Mouse (Mus musculus) embryo, embryonic 10 days (tissue): ENCODE measurements around the gene Pibf1.

Source experiments
- DNase-seq: peaks from one replicate; pipeline ENCODE4 v3.0.0-alpha.2; 2015; ENCODE audit warnings: low spot score

The Pibf1 gene

DNA sequence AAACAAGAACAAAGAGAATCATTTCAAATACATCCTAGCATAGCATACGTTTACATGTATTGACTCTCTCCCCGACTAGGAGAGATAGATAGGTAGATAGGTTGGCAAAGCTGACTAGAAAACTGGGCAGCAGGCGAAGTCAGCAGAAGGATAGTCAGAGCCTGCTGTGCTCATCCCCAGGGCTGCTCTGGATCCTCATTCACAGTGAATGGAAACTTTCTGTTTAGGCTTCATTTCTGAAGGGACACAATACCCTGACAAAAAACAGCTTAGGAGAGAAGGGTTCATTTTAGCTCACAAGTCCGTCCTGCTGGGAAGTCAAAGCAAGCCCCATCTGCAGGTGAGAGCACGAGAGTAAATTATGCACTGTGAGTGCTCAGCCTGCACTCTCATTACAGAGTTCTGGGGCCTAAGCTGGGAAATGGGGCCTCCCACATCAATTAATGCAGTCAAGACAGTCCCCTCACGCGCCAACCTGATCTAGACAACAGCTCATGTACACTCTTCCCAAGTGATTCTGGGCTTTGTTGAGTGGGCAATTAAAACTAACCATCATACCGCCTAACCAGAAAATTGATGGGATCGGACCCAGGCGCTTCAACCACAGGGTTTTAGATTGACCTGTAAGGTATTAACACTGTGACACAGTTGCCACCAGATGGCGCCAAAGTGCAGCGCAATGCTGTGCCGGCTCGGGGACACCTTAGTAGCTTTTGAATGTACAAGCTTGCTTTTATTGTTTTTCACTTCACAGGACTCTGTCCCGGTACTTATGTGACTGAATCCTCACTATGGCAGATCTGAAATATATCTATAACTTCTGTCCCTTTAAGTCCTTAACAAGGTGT lies 42.8 kb downstream of the Pibf1 start:
- peak; percentile 96 for DNase-seq

DNA sequence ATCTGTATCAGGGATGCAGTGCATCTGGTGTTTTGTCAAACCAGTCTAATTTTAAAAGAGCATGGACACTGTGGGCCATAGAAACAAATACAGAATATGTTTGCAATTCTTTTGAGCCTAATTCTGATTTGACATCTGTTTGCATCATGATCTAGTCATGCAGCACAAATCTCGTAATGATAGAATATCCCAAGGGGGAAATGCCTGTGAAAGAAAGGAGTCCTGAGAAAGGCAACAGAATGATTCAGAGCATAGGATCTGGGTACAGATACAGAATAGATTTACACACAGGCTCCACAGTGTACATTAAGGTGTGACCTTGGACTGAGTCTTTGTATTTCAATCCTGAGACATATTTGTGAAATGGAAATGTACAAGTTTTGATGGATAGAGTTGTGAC lies 47.6 kb downstream of the Pibf1 start:
- no peak for DNase-seq

DNA sequence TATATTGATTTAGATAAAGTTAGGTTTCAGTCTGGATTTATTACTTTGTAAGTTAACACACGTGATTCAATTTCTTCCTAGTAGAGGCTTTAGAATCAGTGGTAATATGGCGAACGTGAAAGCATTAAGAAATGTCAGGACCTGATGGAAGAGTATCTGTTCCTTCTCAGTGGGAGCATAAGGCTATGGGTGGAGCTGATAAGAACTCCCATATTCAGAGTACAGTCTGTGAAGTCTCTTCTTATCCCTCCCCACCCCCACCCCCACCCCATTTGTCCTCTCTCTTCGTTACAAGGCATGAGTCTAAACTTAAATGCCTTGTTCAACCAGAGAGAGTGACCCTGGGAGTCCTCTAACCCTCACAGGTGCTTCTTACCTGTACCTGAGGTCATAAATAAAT lies 53.5 kb downstream of the Pibf1 start:
- no peak for DNase-seq

DNA sequence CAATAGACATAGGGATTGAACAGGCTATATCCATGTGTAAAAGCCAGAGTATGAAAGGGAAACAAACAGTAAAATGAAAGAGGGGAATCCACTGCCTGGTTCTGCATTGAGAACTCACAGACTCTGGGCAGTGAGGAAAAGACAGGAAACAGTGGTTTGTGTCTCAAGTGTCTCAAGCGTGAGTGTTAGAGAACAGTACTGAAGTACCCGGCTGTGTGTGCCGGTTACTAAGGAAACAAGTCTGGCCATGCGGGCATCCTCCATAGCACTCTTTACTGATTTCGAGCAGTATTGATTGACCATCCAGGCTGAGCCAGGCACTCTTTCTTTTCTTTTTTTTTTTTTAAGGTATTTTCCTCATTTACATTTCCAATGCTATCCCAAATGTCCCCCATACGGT lies 60.7 kb downstream of the Pibf1 start:
- DNase-seq, result no peak

DNA sequence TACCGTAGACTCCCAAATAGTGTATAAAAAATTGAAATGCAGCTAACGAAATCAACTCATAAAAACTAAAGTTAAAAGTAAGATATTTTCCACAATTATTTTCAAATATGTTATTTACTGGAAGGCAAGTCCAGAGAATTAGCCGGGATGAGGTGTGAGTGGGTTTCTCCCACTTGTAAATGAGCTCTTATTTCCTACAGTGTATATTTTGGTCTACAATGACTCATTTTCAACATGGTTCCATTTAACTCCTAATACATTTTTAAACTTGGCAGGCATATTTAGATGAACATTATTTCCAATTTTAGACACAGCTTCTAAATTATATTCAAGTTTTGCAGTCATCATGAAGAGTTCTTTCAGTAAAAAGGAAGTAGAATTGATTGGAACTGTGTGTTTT lies 63.8 kb downstream of the Pibf1 start:
- no peak for DNase-seq

DNA sequence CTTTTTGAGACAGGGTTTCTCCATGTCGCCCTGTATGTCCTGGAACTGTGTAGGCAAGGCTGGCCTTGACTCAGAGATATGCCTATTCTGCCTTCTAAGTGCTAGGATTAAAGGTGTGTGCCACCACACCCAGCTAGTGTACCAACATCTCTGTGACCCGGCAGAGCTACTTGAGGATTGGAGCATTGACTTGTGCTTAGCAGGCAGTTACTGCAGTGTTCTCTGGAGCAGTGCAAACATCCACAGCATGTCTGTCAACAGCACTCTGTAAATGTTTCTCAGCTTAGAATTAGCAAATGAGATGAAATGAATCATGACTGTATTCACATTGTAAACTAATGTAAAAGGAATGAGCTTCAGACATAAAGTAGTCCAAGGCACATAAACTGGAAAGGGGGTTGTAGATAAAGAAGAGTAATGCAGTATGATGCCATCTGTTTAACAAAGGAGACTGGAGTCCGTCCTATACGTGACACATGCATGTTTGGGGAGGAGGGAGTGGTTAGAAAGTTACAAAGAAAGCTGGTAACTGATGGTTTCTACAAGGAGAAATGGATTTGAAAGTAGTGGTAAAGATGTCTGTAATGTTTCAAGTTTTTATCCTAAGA lies 75.0 kb downstream of the Pibf1 start:
- no peak for DNase-seq

DNA sequence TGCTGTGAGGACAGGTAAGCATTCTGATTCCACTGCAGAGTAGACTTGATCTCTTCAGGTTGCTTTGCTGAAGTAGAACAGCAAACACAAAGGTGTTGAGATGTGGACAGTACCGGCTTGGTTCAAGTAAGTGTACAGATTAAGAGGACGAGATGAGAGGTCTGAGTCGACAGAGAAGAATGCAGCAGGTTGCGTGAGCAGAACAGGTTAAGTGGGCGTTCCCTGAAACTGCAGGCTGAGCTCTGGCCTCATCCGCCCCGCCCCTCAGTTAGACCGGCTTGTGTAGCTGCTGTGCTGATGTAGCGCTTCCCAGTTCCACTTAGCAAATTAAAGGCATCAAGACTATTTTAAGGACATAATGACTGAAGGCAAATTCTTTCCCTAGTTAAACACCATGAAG lies 77.3 kb downstream of the Pibf1 start:
- peak; percentile 10 for DNase-seq

DNA sequence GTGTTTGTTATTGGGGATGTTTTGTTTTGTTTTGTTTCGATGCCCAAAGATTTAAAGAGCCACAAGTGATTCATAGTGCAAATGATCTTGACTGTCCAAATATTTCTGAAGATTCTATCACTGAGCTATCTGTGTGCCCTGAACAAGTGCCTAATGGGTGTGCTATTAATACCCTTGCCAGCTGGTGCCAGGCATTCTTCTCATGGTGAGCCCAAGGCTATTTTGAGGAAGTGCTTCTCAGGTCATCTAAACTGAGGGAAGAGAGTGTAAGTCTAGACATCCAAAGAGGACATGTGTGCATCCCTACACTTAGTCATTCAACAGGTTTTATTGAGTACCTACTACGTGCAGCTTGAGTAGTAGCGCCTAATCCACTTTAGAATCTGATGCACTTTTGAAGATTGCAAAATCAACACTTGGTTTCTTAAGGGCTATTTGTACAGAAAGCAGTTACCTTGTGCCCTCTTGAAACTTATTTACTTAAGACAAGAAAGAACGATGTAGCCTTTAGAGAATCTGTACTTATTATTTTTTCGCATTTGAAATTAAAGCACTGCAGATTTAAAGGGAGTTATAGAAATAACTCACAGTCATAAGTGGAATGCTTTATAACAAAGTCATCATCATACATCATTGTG lies 91.0 kb downstream of the Pibf1 start:
- no peak for DNase-seq

DNA sequence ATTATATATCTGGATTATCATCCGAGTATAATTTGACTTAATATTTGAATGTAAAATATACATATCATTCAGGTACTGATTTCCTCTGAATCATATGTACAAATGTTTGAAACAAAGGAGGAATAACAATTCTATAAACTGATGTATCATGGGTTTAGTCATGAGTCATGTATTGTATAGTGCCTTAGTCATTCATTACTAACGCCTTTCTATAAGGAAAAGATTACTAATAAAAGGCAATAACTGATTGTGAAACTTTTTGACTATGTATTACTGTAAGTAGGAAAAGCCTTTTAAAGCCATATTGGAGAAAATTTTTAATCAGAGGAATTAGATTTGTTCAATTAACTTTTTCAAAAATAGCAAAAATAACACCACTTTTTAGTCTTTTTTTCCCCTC lies 106.6 kb downstream of the Pibf1 start:
- DNase-seq, result no peak

DNA sequence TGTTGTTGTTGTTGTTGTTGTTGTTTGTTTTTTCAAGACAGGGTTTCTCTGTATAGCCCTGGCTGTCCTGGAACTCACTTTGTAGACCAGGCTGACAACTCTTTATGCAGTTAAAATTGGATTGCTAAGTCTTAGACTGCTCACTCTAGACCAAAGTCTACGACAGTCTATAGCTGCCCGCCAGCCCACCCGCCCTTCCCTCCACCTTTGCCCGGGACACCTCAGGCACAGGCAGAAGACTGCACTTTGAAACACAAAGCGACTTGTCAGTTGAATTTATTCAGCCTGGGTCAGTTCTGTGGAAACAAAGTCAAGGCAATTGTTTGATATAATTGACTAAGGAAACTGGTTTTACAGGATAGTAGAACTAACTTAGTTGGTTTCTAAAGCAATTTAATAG lies 107.4 kb downstream of the Pibf1 start:
- no peak for DNase-seq

DNA sequence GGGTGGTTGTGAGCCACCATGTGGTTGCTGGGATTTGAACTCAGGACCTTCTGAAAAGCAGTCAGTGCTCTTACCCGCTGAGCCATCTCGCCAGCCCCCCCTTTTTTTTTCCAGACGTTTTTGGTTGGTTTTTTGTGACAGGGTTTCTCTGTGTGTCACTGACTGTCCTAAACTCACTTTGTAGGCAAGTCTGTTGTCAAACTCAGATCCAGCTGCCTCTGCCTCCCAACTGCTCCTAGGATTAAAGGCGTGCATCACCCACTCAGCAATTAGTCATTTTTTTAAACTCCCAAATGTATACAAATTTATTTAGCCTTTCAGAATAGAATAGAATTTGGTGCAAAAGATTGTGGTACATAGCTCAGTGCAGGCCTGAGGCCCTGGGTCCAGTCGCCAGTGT lies 111.2 kb downstream of the Pibf1 start:
- DNase-seq, result no peak

DNA sequence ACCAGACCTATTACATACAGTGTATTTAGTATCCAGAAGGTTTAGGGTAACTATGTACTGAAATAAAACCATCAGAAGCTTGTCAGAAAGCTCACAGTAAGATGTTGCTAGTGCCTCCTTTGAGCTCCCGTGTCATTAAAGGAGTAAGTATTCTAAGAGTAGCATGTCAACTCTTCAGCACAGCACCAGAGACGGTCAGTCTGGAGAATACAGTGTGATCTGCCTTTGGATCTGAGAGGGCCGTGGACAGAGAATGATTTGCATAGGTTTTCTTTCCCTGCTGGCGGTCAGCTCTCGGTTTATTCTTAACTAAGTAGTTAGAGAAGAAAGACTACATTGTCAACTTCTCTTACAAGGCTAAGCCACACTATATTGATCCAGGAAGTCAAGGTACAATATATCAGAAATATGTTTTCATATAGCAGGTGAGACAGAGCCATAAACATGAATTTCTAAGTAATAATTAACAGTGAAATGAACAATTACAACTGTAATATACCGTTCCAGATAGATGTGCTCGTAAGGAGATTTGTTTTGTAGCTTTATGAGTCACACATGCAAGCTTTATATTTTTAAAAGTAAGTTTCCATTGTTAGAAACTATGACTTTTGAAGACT lies 119.3 kb downstream of the Pibf1 start:
- no peak for DNase-seq

DNA sequence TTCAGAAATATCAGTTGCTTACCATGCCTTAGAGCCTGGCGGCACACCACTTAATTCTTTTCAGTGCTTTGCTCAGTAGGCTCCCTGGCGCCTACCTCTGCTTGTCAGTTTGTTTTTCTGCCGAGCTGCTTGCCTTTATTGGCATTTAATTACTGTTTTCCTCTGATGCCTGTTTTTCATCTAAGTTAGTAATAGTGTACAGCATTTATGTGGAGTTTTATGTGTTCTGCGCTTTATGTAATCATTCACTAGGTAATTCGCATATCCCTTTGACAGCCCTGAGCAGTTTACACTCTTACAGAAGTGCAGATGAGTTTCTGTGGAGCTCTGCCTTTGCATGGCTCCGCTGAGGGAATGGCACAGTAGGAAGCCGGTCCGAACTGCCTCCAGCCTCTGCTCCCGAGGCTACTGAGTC lies 120.5 kb downstream of the Pibf1 start:
- peak; percentile 56 for DNase-seq

DNA sequence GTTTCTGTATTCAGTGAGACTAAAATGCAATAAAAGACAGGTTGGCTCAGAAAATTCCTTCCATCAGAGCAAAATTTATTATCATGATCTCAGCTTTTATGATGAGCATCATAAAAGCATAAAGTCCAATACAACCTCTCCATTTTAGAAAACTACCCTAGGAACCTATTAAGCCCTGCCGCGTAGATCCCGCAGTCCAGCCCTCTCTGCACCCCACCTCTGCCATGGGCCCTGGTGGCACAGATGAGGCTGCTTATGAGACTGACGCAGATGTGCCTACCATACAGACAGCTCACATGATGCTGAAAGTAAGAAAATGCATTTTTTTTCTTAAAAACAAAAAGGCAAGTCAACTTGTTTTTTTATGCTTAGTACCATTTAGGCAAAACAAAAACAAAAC lies 126.7 kb downstream of the Pibf1 start:
- no peak for DNase-seq

DNA sequence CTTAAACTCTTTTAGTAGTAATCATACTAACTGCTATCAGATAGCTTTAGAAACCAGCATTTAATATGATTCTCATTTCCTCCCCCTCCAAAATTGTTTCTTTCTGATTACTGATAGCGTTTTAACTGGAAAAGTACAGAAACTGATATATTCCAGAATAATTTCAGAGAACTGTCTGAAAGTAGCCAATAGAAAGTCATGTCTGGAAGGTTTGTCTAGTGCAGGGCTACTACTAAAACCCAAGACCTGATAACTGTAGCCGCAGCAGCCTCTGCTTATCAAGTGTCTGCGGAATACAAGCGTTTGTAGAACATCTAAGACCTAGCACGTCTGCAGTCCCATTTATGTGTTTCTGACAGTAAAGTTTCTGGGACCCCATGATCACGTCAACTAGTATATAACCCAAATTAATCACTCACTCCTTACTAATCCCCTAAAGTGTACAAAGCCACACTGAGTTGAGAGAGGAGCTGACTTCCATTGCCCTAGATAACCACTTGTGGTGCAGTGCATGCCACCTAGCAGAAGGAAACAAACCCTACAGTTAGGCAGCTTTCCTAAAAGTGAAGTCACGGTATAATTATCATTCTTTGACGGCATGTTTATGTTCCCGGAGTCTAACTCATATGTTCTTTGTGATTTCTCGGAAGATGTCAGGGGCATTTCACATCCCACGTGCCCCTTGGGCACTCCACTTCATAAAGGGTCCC lies 130.0 kb downstream of the Pibf1 start:
- DNase-seq, result no peak

DNA sequence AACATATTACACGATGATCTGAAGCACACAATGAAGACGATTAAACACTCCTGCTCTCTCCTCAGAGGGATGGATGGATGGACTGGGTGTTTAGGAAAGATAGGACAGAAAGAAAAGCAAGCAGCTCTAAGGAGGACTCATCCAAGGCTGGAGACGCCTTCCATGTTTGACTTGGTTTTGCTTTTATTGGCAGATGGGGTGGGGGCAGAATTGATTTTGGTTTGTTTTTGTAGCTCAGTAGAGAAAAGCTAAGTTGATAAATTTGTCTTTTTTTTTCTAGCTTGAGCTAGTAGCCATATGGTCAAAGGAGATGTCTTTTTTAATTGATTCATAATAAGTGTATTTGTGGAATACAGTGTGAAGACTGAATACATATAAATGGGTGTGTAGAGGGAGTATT lies 133.8 kb downstream of the Pibf1 start:
- no peak for DNase-seq

DNA sequence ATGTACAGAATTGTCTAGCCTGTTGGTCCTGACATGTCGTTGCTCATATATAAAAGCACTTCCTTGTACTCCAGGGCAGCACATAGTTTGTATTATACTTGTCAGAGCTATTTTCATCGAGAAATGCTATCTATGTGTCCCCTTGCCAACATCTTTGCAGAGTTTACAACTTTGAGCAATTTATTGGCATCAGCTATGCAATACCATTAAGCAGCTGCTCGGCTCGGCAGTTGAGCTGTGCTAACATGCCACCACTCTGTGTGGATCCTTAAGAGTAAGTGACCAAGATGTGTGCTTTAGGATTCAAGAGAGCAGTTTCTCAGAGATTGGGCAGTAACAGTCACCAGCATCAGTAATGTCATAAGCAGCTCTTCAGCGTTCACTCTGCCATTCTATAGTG lies 137.9 kb downstream of the Pibf1 start:
- no peak for DNase-seq

DNA sequence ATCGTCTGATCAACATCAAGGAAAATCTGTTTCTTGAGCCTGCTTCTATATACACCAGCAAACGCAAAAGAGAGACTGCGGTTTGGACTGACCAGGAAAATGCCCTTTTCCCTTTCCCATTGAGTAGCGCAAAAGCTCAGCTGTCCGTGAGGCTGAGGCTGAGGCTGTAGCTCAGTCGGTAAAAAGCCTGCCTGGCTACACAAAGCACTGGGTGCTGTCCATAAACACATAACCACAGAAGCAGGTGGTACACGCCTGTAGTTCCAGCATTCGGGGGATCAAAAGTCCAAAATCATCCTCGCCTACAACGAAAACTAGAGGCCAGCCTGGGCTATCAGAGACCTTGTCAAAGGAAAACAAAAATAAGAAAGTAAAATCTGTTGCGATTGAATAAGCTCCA lies 141.3 kb downstream of the Pibf1 start:
- DNase-seq, result no peak

DNA sequence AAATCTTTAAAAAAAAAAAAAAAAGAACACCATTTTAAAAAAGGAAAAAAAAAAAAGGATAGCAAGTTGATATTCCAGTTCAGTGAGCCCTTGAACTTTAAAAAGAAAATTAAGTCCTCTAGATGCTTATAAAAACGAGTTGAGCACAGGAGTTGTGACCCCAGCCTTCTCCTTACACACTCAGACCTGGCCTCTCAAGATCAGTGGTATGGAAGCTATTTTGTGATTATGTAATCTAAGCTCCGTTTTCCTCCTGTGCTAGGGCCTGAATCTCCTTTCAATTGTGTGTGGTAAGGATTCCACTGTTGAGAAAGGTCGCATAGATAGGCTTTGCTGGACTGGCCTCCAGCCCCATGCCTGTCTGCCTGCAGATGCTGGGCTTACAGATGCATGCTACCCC lies 145.3 kb downstream of the Pibf1 start:
- no peak for DNase-seq

DNA sequence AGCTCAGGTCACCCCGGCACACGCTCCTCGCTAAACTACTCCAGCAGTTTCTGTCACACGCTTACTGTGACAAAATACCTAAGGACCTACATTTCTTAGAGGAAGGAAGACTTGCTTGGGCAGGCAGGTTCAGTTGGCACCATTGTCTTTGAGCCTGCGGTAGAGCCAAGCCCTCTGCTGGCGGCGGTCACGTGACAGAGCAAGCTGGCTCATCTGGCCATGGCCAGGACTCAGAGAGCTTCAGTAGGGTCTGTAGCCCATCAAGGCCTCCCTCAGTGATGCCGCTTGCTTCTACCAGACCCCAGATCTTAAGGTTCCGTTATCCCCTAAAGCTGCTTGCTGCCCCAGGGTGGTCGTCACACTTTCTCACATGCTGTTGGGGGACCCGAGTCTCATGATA lies 162.8 kb downstream of the Pibf1 start:
- DNase-seq, result no peak

DNA sequence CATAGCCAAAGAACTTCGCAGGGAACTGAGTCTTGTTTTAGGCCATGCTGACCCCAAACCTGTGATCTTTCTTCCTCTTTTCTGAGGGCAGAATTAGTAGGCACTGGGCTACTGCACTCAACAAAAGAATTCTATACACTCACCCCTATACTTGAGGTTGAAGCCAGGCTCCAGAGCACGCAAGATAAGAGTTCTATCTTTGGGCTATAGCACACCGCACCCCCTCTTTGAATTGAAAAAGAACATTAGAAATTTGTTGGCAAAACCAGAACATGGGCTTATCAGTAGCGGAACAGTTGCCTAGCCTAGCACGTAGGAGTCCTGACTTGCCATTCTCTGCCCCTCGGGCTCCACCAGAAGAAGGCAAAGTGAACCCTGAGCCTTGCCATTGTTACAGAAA lies 164.6 kb downstream of the Pibf1 start:
- DNase-seq, result no peak

DNA sequence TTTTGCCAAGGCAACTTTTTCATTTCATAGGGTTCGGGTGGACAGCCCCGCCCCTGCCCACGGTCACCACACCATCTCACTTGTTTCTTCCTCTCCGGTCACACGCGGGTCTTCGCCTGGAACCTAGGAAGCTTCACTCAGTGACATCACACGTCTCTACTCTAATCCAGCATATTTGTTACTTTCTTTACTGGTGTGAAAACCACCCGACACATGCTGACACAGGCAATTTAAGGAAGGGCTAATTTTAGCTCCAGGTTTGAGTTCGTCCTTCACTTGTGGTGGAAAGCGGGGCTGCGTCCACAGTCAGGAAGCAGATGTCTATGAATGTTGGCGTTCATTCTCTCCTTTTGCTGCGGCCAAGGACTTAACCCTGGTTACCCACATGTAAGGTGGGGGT lies 166.6 kb downstream of the Pibf1 start:
- DNase-seq, result no peak
